Mouse (Mus musculus): ENCODE data around the gene Galnt7. TPM values are rescaled to one million over a fixed set of nuclear protein-coding genes. Genes with fewer than 3 reads are reported as not detected.

Galnt7 gene
- total and polyA plus RNA-seq, 3 experiments: 11.1 to 138 (median 18.5) TPM

GRCm38 (mm10) chr8:57511316-57512118 is 141.3 kb downstream of the Galnt7 start, which contains the start of gene Hmgb2 (continued):
- peak; percentile 56 for TF ChIP-seq TCF12 (IDR thresholded peaks at IDR 0.05; ENCODE audit: low read depth, low read length)
- TF ChIP-seq POLR2AphosphoS5 (IDR thresholded peaks at IDR 0.05; ENCODE audit: borderline replicate concordance, low read depth, low read length): peak; percentile 91; the same call in 1 of the 2 replicates
- TF ChIP-seq SIN3A (IDR thresholded peaks at IDR 0.05; ENCODE audit: low read length): peak; percentile 40
- TF ChIP-seq EP300 (IDR thresholded peaks at IDR 0.05; ENCODE audit: low read depth in 1 of 2, low read length in 2 of 2): peak in 1 of 2 experiments; percentile 28; a peak in 1 of 4 replicates

GRCm38 (mm10) chr8:57510791-57511315 is 142.0 kb downstream of the Galnt7 start:
- Histone ChIP-seq H3K9me3 (replicated peaks; ENCODE audit: insufficient read depth, low read length) (no peaks in the 10 kb centered on the region), H3K27me3 (ENCODE audit: control insufficient read depth in 1 of 2, insufficient read depth in 2 of 2, low read length in 2 of 2) (no peaks in the 10 kb centered on the region), H3K4me3 (ENCODE audit: control insufficient read depth in 1 of 2, insufficient read depth in 1 of 2, low read depth in 2 of 2, low read length in 2 of 2) (peak overlapping the region; percentile 58 to 77), H3K79me2 (ENCODE audit: control insufficient read depth, insufficient read depth, low read length, poor library complexity) (peaks cover 24% of the 10 kb centered on the region), H3K4me1 (ENCODE audit: control insufficient read depth in 1 of 2, insufficient read depth in 2 of 2, low read length in 2 of 2) (peaks cover 0 to 2% of the 10 kb centered on the region in 2 experiments; a peak in 1 of 4 replicates), H3K9ac (ENCODE audit: control insufficient read depth, low read depth, low read length, poor library complexity, severe bottlenecking) (peak overlapping the region; percentile 83), H3K27ac (ENCODE audit: control insufficient read depth, low read depth, low read length) (peak overlapping the region; percentile 75), H3K36me3 (ENCODE audit: control insufficient read depth in 1 of 2, insufficient read depth in 2 of 2, low read length in 2 of 2) (peaks cover 18 to 19% of the 10 kb centered on the region in 2 experiments)
- 0 out of 2 replicates have a peak, but pooled peaks have one; percentile 17 for TF ChIP-seq MAZ (IDR thresholded peaks at IDR 0.05; ENCODE audit: low read depth, low read length)
- peak; percentile 75; the same call in 1 of the 2 replicates for TF ChIP-seq CHD1 (IDR thresholded peaks at IDR 0.05; ENCODE audit: low read depth, low read length)
- no peak for TF ChIP-seq RCOR1 (IDR thresholded peaks at IDR 0.05; ENCODE audit: low read depth, low read length)
- DNase-seq (ENCODE audit: low read depth, low spot score): no peak

GRCm38 (mm10) chr8:57508657-57509056 is 144.2 kb downstream of the Galnt7 start:
- H3K4me1 ChIP-seq (ENCODE audit: control insufficient read depth in 1 of 2, insufficient read depth in 2 of 2, low read length in 2 of 2): no peaks in the 10 kb centered on the region
- no peak overlapping the region for H3K4me3 ChIP-seq (ENCODE audit: control insufficient read depth in 1 of 2, insufficient read depth in 1 of 2, low read depth in 2 of 2, low read length in 2 of 2)
- H3K9me3 ChIP-seq (replicated peaks; ENCODE audit: insufficient read depth, low read length): no peaks in the 10 kb centered on the region
- DNase-seq (ENCODE audit: low read depth, low spot score): no peak
- H3K9ac ChIP-seq (ENCODE audit: control insufficient read depth, low read depth, low read length, poor library complexity, severe bottlenecking): no peak overlapping the region
- H3K79me2 ChIP-seq (ENCODE audit: control insufficient read depth, insufficient read depth, low read length, poor library complexity): peaks cover 19% of the 10 kb centered on the region
- H3K27me3 ChIP-seq (ENCODE audit: control insufficient read depth in 1 of 2, insufficient read depth in 2 of 2, low read length in 2 of 2): no peaks in the 10 kb centered on the region
- H3K27ac ChIP-seq (ENCODE audit: control insufficient read depth, low read depth, low read length): no peak overlapping the region
- TF ChIP-seq SIN3A (IDR thresholded peaks at IDR 0.05; ENCODE audit: low read length): no peak
- no peak for TF ChIP-seq UBTF (IDR thresholded peaks at IDR 0.05; ENCODE audit: borderline replicate concordance, insufficient read depth, low read depth, low read length)
- no peak for TF ChIP-seq RAD21 (IDR thresholded peaks at IDR 0.05; ENCODE audit: low read depth, low read length)
- TF ChIP-seq ZC3H11A (IDR thresholded peaks at IDR 0.05; ENCODE audit: low read depth, low read length): no peak
- TF ChIP-seq MYC (IDR thresholded peaks at IDR 0.05; ENCODE audit: low read depth, low read length): no peak
- peaks cover 4 to 8% of the 10 kb centered on the region in 2 experiments for H3K36me3 ChIP-seq (ENCODE audit: control insufficient read depth in 1 of 2, insufficient read depth in 2 of 2, low read length in 2 of 2)

Data from MEL (cell line).